Mouse (Mus musculus) limb, embryonic 10.5 days (tissue): Measurements from ENCODE around the gene Olfr243. TPM values are rescaled to one million over a fixed set of nuclear protein-coding genes. Genes with fewer than 3 reads are reported as not detected.
"Not testable (repeated sequence)": the region's sequence is repeated elsewhere in the genome, so short reads cannot be mapped to it uniquely, and the experiment has no call there.

Experiments used
- DNase-seq: peaks from one replicate; pipeline ENCODE4 v3.0.0-alpha.2; 2017; ENCODE audit warnings: low spot score
- H3K27ac ChIP-seq: fragments of 300-500 bp; sonication (generic); 2 replicates; pipeline ENCODE4 v1.5.1; 2016; ENCODE audit warnings: mild to moderate bottlenecking
- H3K27me3 ChIP-seq: fragments of 300-500 bp; sonication (generic); 2 replicates; pipeline ENCODE4 v1.6.1; 2016; ENCODE audit warnings: low read depth, mild to moderate bottlenecking; ENCODE audit not compliant: poor library complexity, severe bottlenecking
- H3K36me3 ChIP-seq: fragments of 300-500 bp; sonication (generic); 2 replicates; pipeline ENCODE4 v1.6.1; 2016; ENCODE audit warnings: mild to moderate bottlenecking, moderate library complexity
- H3K4me1 ChIP-seq: fragments of 300-500 bp; sonication (generic); 2 replicates; pipeline ENCODE4 v1.6.1; 2016
- H3K4me3 ChIP-seq: fragments of 300-500 bp; sonication (generic); 2 replicates; pipeline ENCODE4 v1.5.1; 2016; ENCODE audit warnings: mild to moderate bottlenecking, moderate library complexity
- H3K9me3 ChIP-seq: fragments of 300-500 bp; sonication (generic); replicated peaks from 2 replicates; pipeline ENCODE4 v1.6.1; 2016; ENCODE audit warnings: mild to moderate bottlenecking
- WGBS: fragments of 180-500 bp; shearing (Covaris S2); methylation state at CpG from one replicate; pipeline ENCODE4 v1.1.7; 2016; 5-methylcytosine and 5-hydroxymethylcytosine counted together
- polyA plus RNA-seq: library from polyadenylated mRNA; unstranded; fragments of >200 nt; fragmentation: Nextera tagmentation; extraction: Ambion mirVana; gene quantifications from 2 replicates; pipeline ENCODE4 v1.2.1, GENCODE M21; 2016

Gene Olfr243
- not detected in 2 replicates for polyA plus RNA-seq

GRCm38 (mm10) chr7:103714371-103714770 is at the start of gene Olfr243:
Olfr243 (plus strand) TSS chr7:103714671.
- Histone ChIP-seq H3K36me3 (no peaks in the 10 kb centered on the region), H3K9me3 (no peaks in the 10 kb centered on the region), H3K4me3 (no peak within 1 kb of the TSS), H3K27ac (no peak within 1 kb of the TSS), H3K4me1 (no peaks in the 10 kb centered on the region), H3K27me3 (no peaks in the 10 kb centered on the region)
- DNase-seq: no peak

DNA sequence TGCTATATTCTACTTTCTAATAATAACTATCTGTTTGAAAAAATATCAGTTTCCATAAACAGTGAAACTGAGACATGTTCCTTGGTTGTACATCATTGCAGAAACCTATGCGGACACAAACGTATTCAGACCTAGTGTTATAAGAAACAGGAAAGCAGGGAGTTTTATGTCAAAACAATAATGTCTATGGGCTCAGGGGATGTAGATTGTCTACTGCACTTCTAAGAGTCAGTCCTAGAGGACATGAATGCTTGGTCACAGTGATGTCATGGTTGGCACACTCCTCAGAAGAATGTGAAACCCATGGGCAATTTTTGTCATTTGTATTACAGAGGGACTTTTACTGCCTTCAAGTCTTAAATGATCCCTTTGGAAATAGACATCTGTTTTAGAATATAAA is 43.4 kb upstream of the Olfr243 start, which contains the start of gene Olfr624:
Gene Olfr624 (minus strand): TSS at position 101 of the 400 bp plus-strand sequence.
- no peaks in the 10 kb centered on the region for H3K4me1 ChIP-seq
- no peaks in the 10 kb centered on the region for H3K9me3 ChIP-seq
- 97% methylated on average over 2 of the region's 2 CpGs for WGBS
- H3K27ac ChIP-seq: no peak within 1 kb of the TSS
- H3K27me3 ChIP-seq: no peaks in the 10 kb centered on the region
- no peaks in the 10 kb centered on the region for H3K36me3 ChIP-seq
- no peak within 1 kb of the TSS for H3K4me3 ChIP-seq
- no peak for DNase-seq

DNA sequence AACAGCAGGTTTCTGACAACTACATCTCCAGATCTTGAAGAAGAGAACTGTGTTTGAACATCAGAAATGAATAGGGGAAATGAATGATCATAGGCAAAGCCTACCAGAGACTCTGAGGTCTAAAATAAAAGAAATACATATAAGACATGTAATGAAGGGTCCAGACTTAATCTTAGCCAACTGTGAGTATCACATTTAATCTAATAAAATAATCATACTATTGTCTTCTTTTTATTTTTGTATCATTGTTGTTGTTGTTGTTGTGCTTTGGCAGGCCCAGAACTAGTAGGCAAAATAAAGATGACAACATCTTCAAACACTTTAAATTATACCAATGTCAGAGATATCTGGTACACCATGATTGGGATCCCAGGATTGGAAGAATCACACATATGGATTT is 32.1 kb upstream of the Olfr243 start, which contains the start of gene Olfr625-ps1:
Gene Olfr625-ps1 (plus strand): TSS at position 301 of the 400 bp plus-strand sequence.
- Histone ChIP-seq H3K36me3 (no peaks in the 10 kb centered on the region), H3K27me3 (no peaks in the 10 kb centered on the region), H3K9me3 (no peaks in the 10 kb centered on the region), H3K4me1 (no peaks in the 10 kb centered on the region), H3K4me3 (no peak within 1 kb of the TSS), H3K27ac (no peak within 1 kb of the TSS)
- no peak for DNase-seq

GRCm38 (mm10) chr7:103699469-103699868 is 15.0 kb upstream of the Olfr243 start:
- Histone ChIP-seq H3K36me3 (no peaks in the 10 kb centered on the region), H3K4me1 (no peaks in the 10 kb centered on the region), H3K27me3 (no peaks in the 10 kb centered on the region), H3K27ac (no peak overlapping the region), H3K4me3 (no peak overlapping the region), H3K9me3 (no peaks in the 10 kb centered on the region)
- 93% methylated on average over 4 of the region's 4 CpGs for WGBS
- DNase-seq: no peak

GRCm38 (mm10) chr7:103712024-103712423 is 2.4 kb upstream of the Olfr243 start:
- H3K9me3 ChIP-seq: no peaks in the 10 kb centered on the region
- H3K27ac ChIP-seq: no peak overlapping the region
- H3K27me3 ChIP-seq: no peaks in the 10 kb centered on the region
- 28% methylated on average over 2 of the region's 2 CpGs for WGBS
- H3K4me3 ChIP-seq: no peak overlapping the region
- DNase-seq: no peak
- H3K4me1 ChIP-seq: no peaks in the 10 kb centered on the region
- no peaks in the 10 kb centered on the region for H3K36me3 ChIP-seq

DNA sequence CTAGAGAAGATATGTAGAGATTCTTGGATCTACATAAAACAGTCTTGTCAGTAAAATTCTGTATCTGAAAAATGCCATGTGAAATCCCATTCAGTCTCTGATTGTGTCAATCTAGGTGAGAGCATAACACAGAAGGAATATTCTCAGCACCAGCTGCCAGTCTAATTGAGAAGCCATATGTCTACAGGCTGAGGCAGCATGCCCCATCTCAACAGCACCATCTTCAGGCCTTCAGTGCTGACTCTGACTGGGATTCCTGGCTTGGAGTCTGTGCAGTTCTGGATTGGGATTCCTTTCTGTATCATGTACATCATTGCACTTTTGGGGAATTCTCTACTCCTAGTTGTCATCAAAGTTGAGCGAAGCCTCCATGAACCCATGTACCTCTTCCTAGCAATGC is 1.9 kb downstream of the Olfr243 start:
- H3K36me3 ChIP-seq, H3K27me3 ChIP-seq, H3K9me3 ChIP-seq, H3K27ac ChIP-seq, DNase-seq, H3K4me3 ChIP-seq, H3K4me1 ChIP-seq: not testable (repeated sequence)
- WGBS: 96% methylated on average over 1 of the region's 1 CpGs

GRCm38 (mm10) chr7:103730074-103730473 is 15.6 kb downstream of the Olfr243 start, which contains the start of gene Olfr628:
Olfr628 (plus strand) TSS chr7:103730374.
- H3K27ac ChIP-seq: no peak within 1 kb of the TSS
- H3K9me3 ChIP-seq: no peaks in the 10 kb centered on the region
- WGBS: 89% methylated on average over 1 of the region's 1 CpGs
- H3K4me3 ChIP-seq: no peak within 1 kb of the TSS
- no peaks in the 10 kb centered on the region for H3K27me3 ChIP-seq
- H3K36me3 ChIP-seq: no peaks in the 10 kb centered on the region
- no peak for DNase-seq
- no peaks in the 10 kb centered on the region for H3K4me1 ChIP-seq

DNA sequence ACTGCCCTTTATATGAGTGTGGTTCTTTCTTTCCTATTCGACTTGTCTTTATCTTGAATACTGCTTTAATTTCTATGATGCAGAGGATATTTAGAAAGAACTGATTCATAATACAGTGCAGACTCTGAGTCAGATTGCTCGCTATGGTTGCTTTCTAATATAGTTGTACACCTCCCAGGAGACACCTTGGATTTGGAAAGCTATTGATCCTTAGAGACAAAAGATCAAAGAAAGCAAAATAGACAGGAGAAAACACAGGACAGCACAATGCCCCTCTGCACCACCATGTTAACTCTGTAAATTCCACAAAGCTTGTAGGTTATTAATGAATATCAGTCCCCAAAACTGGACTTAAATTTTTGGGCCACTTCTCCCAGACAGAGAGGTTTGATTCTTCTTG is 30.4 kb downstream of the Olfr243 start, which contains the start of gene Olfr629:
Gene Olfr629 (minus strand): TSS at position 101 of the 400 bp plus-strand sequence.
- Histone ChIP-seq H3K4me3 (no peak within 1 kb of the TSS), H3K9me3 (no peaks in the 10 kb centered on the region), H3K27ac (no peak within 1 kb of the TSS), H3K36me3 (no peaks in the 10 kb centered on the region), H3K27me3 (no peaks in the 10 kb centered on the region), H3K4me1 (no peaks in the 10 kb centered on the region)
- 86% methylated on average over 2 of the region's 2 CpGs for WGBS
- DNase-seq: no peak

GRCm38 (mm10) chr7:103757233-103757632 is 42.8 kb downstream of the Olfr243 start, which contains the start of gene Olfr630:
Olfr630 (minus strand) TSS chr7:103757333.
- no peaks in the 10 kb centered on the region for H3K4me1 ChIP-seq
- no peaks in the 10 kb centered on the region for H3K27me3 ChIP-seq
- no peak within 1 kb of the TSS for H3K27ac ChIP-seq
- no peak within 1 kb of the TSS for H3K4me3 ChIP-seq
- no peaks in the 10 kb centered on the region for H3K36me3 ChIP-seq
- no peaks in the 10 kb centered on the region for H3K9me3 ChIP-seq
- WGBS: 44% methylated on average over 2 of the region's 2 CpGs
- DNase-seq: no peak

- not testable (repeated sequence) for H3K4me3 ChIP-seq, H3K4me1 ChIP-seq, H3K27me3 ChIP-seq, H3K27ac ChIP-seq, H3K36me3 ChIP-seq, DNase-seq, H3K9me3 ChIP-seq
- 92% methylated on average over 6 of the region's 6 CpGs for WGBS
Observed at GRCm38 (mm10) chr7:103762212-103762611, 47.7 kb downstream of the Olfr243 start.

DNA sequence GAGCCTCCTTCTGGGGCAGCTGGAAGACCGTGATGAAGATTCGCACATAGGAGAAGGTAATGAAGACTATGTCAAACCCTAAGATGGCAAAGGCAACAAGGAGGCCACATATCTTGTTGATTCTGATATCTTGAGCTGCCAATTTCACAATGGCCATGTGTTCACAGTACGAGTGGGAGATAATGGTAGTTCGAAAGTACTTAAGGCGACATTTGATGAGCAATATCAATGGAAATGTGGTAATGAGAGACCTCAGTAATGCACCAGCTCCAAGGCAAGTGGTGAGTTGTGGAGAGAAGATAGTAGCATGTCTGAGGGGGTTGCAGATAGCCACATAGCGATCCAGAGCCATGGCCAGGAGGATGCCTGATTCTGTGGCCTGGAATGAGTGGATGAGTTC is 53.2 kb downstream of the Olfr243 start:
- 92% methylated on average over 6 of the region's 6 CpGs for WGBS
- not testable (repeated sequence) for H3K9me3 ChIP-seq, DNase-seq, H3K4me3 ChIP-seq, H3K27me3 ChIP-seq, H3K36me3 ChIP-seq, H3K4me1 ChIP-seq, H3K27ac ChIP-seq

Other genes starting within 250 kb of the Olfr243 start
- not detected in 2 replicates for gene Olfr608, start 244.8 kb upstream of the Olfr243 start, polyA plus RNA-seq
- not detected in 2 replicates for gene Olfr609, start 216.6 kb upstream of the Olfr243 start, polyA plus RNA-seq
- gene Olfr610, start 202.5 kb upstream of the Olfr243 start, polyA plus RNA-seq: not detected in 2 replicates
- not detected in 2 replicates for gene Olfr611, start 193.8 kb upstream of the Olfr243 start, polyA plus RNA-seq
- not detected in 2 replicates for gene Olfr612, start 172.0 kb upstream of the Olfr243 start, polyA plus RNA-seq
- not detected in 2 replicates for gene Olfr613, start 166.6 kb upstream of the Olfr243 start, polyA plus RNA-seq
- not detected in 2 replicates for gene Olfr615, start 158.6 kb upstream of the Olfr243 start, polyA plus RNA-seq
- not detected in 2 replicates for gene Olfr616, start 145.5 kb upstream of the Olfr243 start, polyA plus RNA-seq
- not detected in 2 replicates for gene Olfr617, start 141.6 kb upstream of the Olfr243 start, polyA plus RNA-seq
- gene Olfr618, start 124.6 kb upstream of the Olfr243 start, polyA plus RNA-seq: not detected in 2 replicates
- not detected in 2 replicates for gene Olfr619, start 114.1 kb upstream of the Olfr243 start, polyA plus RNA-seq
- gene Olfr620, start 102.1 kb upstream of the Olfr243 start, polyA plus RNA-seq: not detected in 2 replicates
- gene Olfr622, start 72.0 kb upstream of the Olfr243 start, polyA plus RNA-seq: not detected in 2 replicates
- gene Olfr623, start 51.0 kb upstream of the Olfr243 start, polyA plus RNA-seq: not detected in 2 replicates
- 0.04 and 0.06 TPM in 2 replicates for gene Olfr624, start 43.5 kb upstream of the Olfr243 start, polyA plus RNA-seq
- not detected in 2 replicates for gene Olfr625-ps1, start 32.0 kb upstream of the Olfr243 start, polyA plus RNA-seq
- not detected in 2 replicates for gene Olfr628, start 15.7 kb downstream of the Olfr243 start, polyA plus RNA-seq
- not detected in 2 replicates for gene Olfr629, start 30.3 kb downstream of the Olfr243 start, polyA plus RNA-seq
- not detected in 2 replicates for gene Olfr630, start 42.7 kb downstream of the Olfr243 start, polyA plus RNA-seq
- gene Olfr69, start 56.9 kb downstream of the Olfr243 start, polyA plus RNA-seq: not detected in 2 replicates
- not detected in 2 replicates for gene Olfr68, start 65.0 kb downstream of the Olfr243 start, polyA plus RNA-seq
- gene Olfr67, start 77.2 kb downstream of the Olfr243 start, polyA plus RNA-seq: not detected in 2 replicates
- gene Hbb-bt, start 99.3 kb downstream of the Olfr243 start, polyA plus RNA-seq: 172 and 327 TPM in 2 replicates
- 49.0 and 110 TPM in 2 replicates for gene Hbb-bs, start 113.4 kb downstream of the Olfr243 start, polyA plus RNA-seq
- 0.29 TPM in 1 of 2 replicates, not detected in the other for gene Hbb-bh2, start 125.8 kb downstream of the Olfr243 start, polyA plus RNA-seq
- gene Hbb-bh1, start 128.5 kb downstream of the Olfr243 start, polyA plus RNA-seq: 2,391 and 3,747 TPM in 2 replicates
- gene Hbb-y, start 138.5 kb downstream of the Olfr243 start, polyA plus RNA-seq: 6,719 and 7,575 TPM in 2 replicates
- gene Olfr66, start 171.6 kb downstream of the Olfr243 start, polyA plus RNA-seq: not detected in 2 replicates
- not detected in 2 replicates for gene Olfr64, start 179.8 kb downstream of the Olfr243 start, polyA plus RNA-seq
- not detected in 2 replicates for gene Olfr65, start 188.8 kb downstream of the Olfr243 start, polyA plus RNA-seq
- not detected in 2 replicates for gene Olfr631, start 214.2 kb downstream of the Olfr243 start, polyA plus RNA-seq
- gene Olfr632, start 219.7 kb downstream of the Olfr243 start, polyA plus RNA-seq: not detected in 2 replicates
- gene Olfr633, start 229.8 kb downstream of the Olfr243 start, polyA plus RNA-seq: not detected in 2 replicates